Mouse (Mus musculus) MEL (cell line): ENCODE results near the gene Sgk1.

Source experiments
- CHD1 ChIP-seq: IDR thresholded peaks from 2 replicates; pipeline ENCODE4 v1.6.1; 2012; ENCODE audit warnings: low read depth, mild to moderate bottlenecking, inconsistent platforms, low read length, improper control_type of control experiment
- CHD2 ChIP-seq: IDR thresholded peaks from 2 replicates; pipeline ENCODE4 v1.6.1; 2011; ENCODE audit warnings: low read length, improper control_type of control experiment
- CTCF ChIP-seq, 3 experiments: IDR thresholded peaks in 2 of 3; conservative IDR thresholded peaks in 1 of 3; 2 replicates each; pipeline ENCODE4 v1.5.1; 2011 to 2012; ENCODE audit warnings: low read length in 3 of 3, low read depth in 2 of 3, mild to moderate bottlenecking in 2 of 3, improper control_type of control experiment in 1 of 3, inconsistent platforms in 1 of 3, mixed read lengths in 1 of 3, moderate library complexity in 1 of 3; ENCODE audit not compliant: control insufficient read depth in 1 of 3, insufficient read depth in 1 of 3, poor library complexity in 1 of 3, severe bottlenecking in 1 of 3
- GATA1 ChIP-seq: IDR thresholded peaks from 2 replicates; pipeline ENCODE4 v1.6.1; 2011; ENCODE audit warnings: low read depth, low read length, improper control_type of control experiment
- KAT2A ChIP-seq: conservative IDR thresholded peaks from 2 replicates; pipeline ENCODE4 v1.6.1; 2012; ENCODE audit warnings: low read depth, low read length, improper control_type of control experiment, inconsistent platforms
- MEF2A ChIP-seq: IDR thresholded peaks from 2 replicates; pipeline ENCODE4 v1.6.1; 2014; ENCODE audit warnings: low read depth, mild to moderate bottlenecking, inconsistent platforms, low read length, improper control_type of control experiment; ENCODE audit not compliant: poor library complexity, insufficient replicate concordance, severe bottlenecking; ENCODE audit errors: extremely low read depth
- POLR2A ChIP-seq, 2 experiments: IDR thresholded peaks; 2 replicates each; pipeline ENCODE4 v1.6.1; 2011 to 2012; ENCODE audit warnings: low read length in 2 of 2, mild to moderate bottlenecking in 2 of 2, control low read depth in 1 of 2, improper control_type of control experiment in 1 of 2, low read depth in 1 of 2, moderate library complexity in 1 of 2; ENCODE audit not compliant: control insufficient read depth in 1 of 2, insufficient read depth in 1 of 2, poor library complexity in 1 of 2
- POLR2AphosphoS2 ChIP-seq: IDR thresholded peaks from 2 replicates; pipeline ENCODE4 v1.6.1; 2011; ENCODE audit warnings: low read length, improper control_type of control experiment
- POLR2AphosphoS5 ChIP-seq: IDR thresholded peaks from 2 replicates; pipeline ENCODE4 v1.6.1; 2012; ENCODE audit warnings: low read depth, borderline replicate concordance, mild to moderate bottlenecking, inconsistent platforms, low read length, moderate library complexity, mixed read lengths
- RCOR1 ChIP-seq: IDR thresholded peaks from 2 replicates; pipeline ENCODE4 v1.6.1; 2012; ENCODE audit warnings: low read depth, mild to moderate bottlenecking, inconsistent platforms, low read length, improper control_type of control experiment
- UBTF ChIP-seq: IDR thresholded peaks from 2 replicates; pipeline ENCODE4 v1.6.1; 2012; ENCODE audit warnings: low read depth, mild to moderate bottlenecking, inconsistent platforms, low read length, improper control_type of control experiment, moderate library complexity, borderline replicate concordance; ENCODE audit not compliant: insufficient read depth
- USF1 ChIP-seq: IDR thresholded peaks from 2 replicates; pipeline ENCODE4 v1.6.1; 2014; ENCODE audit warnings: low read depth, mild to moderate bottlenecking, inconsistent platforms, low read length, improper control_type of control experiment, moderate library complexity
- USF2 ChIP-seq, 2 experiments: IDR thresholded peaks; 2 replicates each; pipeline ENCODE4 v1.6.1; 2011 to 2012; ENCODE audit warnings: improper control_type of control experiment in 2 of 2, low read length in 2 of 2, borderline replicate concordance in 1 of 2, inconsistent platforms in 1 of 2, low read depth in 1 of 2, mild to moderate bottlenecking in 1 of 2; ENCODE audit not compliant: insufficient read depth in 1 of 2
- ZKSCAN1 ChIP-seq: IDR thresholded peaks from 2 replicates; pipeline ENCODE4 v1.6.1; 2012; ENCODE audit warnings: low read depth, mild to moderate bottlenecking, inconsistent platforms, low read length, improper control_type of control experiment, moderate library complexity

GRCm38 (mm10) chr10:21991351-21991840 lies 109.4 kb downstream of the Sgk1 start:
- no peak for TF ChIP-seq ZKSCAN1
- TF ChIP-seq RCOR1, result no peak
- TF ChIP-seq CTCF (IDR thresholded peaks at IDR 0.05 in 2 of 3, conservative IDR thresholded peaks at IDR 0.05 in 1 of 3; ENCODE audit: control insufficient read depth in 1 of 3, insufficient read depth in 1 of 3, low read depth in 2 of 3, low read length in 3 of 3, poor library complexity in 1 of 3, severe bottlenecking in 1 of 3), result peak; percentile 18 to 47 (median 45); a peak in 4 of 6 replicates
- no peak for TF ChIP-seq USF1
- TF ChIP-seq GATA1, result no peak
- no peak for TF ChIP-seq POLR2A (IDR thresholded peaks at IDR 0.05; ENCODE audit: control insufficient read depth in 1 of 2, insufficient read depth in 1 of 2, low read depth in 1 of 2, low read length in 2 of 2, poor library complexity in 1 of 2)
- TF ChIP-seq MEF2A, result no peak
- no peak for TF ChIP-seq KAT2A
- TF ChIP-seq POLR2AphosphoS5, result no peak
- TF ChIP-seq POLR2AphosphoS2, result no peak
- TF ChIP-seq CHD1, result no peak
- TF ChIP-seq UBTF, result no peak
- TF ChIP-seq USF2 (IDR thresholded peaks at IDR 0.05; ENCODE audit: borderline replicate concordance in 1 of 2, insufficient read depth in 1 of 2, low read depth in 1 of 2, low read length in 2 of 2), result no peak
- TF ChIP-seq CHD2, result no peak
